Mouse (Mus musculus) olfactory bulb, adult 2 months (tissue): ENCODE data around the gene Trmt10b.

ENCODE experiments used
- CTCF ChIP-seq: fragments of 200-500 bp; IDR thresholded peaks from 2 replicates; pipeline ENCODE4 v1.5.1; 2012; ENCODE audit warnings: low read depth, mild to moderate bottlenecking, low read length, moderate library complexity; ENCODE audit not compliant: insufficient read depth
- POLR2A ChIP-seq: fragments of 200-500 bp; IDR thresholded peaks from 2 replicates; pipeline ENCODE4 v1.6.1; 2012; ENCODE audit warnings: mild to moderate bottlenecking, low read depth, low read length, moderate library complexity; ENCODE audit not compliant: insufficient read depth

DNA sequence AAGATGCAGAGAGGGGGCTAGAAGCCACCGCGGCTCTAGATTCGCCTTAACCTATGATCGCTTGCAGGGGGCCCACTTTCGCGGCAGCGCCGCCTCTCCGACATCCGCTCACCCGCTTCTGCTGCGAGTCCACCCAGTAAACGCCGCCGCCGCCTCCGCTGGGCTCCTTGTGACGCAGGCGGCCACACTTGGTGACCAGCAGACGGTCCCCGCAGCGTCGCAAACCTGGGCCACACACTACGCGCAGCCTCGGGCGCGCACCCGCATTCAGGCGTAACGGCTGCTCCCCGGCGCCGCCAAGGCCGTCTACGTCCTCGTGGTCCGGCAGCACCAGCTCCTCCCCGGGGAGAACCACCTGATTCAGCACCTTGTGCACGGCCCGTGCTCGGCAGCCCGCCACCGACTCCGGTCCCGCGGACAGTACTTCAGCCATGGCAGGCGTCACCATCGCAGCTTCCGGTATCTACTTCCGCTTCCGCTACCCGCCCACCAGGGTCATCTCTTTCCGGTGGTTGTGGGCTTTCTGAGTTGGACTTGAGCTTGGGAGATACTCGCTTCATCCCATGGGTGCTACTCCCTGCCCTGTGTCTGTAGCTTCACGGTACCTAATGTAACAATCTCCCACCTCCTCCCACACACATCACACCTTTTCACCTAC is 23.4 kb downstream of the Trmt10b start:
- TF ChIP-seq CTCF = no peak
- peak; percentile 57 for TF ChIP-seq POLR2A
